In genomic region chr16:57130752-57131400, GRCm38 (mm10) we compare ENCODE assay signal across 20 mouse cellular contexts. TPM values are rescaled to one million over a fixed set of nuclear protein-coding genes. Genes with fewer than 3 reads are reported as not detected.
A peak's percentile ranks its signal among the peaks of the same experiment; 100 is the strongest.
DNase-seq lines count a peak whose midpoint lies in the region; ATAC-seq and TF ChIP-seq lines count a peak whose summit lies in the region.
"Had no signal": no experiment of that assay in that cellular context is flagged by ENCODE, and none has a peak within 500 bp of the region (broad histone marks: within the 10 kb centered on the region; RNA-seq: fewer than 3 reads in every experiment).

No protein-coding gene starts in this region.

- peak; percentile 76 for ATAC-seq in intestine, embryonic 15.5 days
- no peak for ATAC-seq in kidney, embryonic 16.5 days (ENCODE audit: low FRiP score, low TSS enrichment)
- ATAC-seq: forebrain, embryonic 16.5 days had no signal

- peaks cover 4% of the 10 kb centered on the region; the same call in 1 of the 2 replicates for H3K4me1 ChIP-seq in kidney, adult 2 months (ENCODE audit: control insufficient read depth, insufficient read depth, low read length)
- peaks cover 16 to 61% of the 10 kb centered on the region in 2 experiments; a peak in 3 of 4 replicates for H3K4me1 ChIP-seq in CH12.LX (ENCODE audit: control insufficient read depth in 1 of 2, insufficient read depth in 2 of 2)
- H3K4me1 ChIP-seq in intestine, embryonic 15.5 days (replicated peaks): peaks cover 4% of the 10 kb centered on the region; the same call in 1 of the 2 replicates
- H3K4me1 ChIP-seq in kidney, embryonic 16.5 days (ENCODE audit: insufficient read depth, low read length): peaks cover 11% of the 10 kb centered on the region
- H3K4me1 ChIP-seq: lung, embryonic 15.5 days had no signal

- dilution Hi-C loops in CH12.LX (cut with MboI; ENCODE audit: extremely low pct_ligation_motif_present, extremely low pct_unique_long_range_greater_than_20kb, low sequenced_read_pairs): no loop called here

- no peak for DNase-seq in kidney, adult 2 months
- DNase-seq in kidney, postnatal 36 days: no peak
- DNase-seq in CH12.LX (ENCODE audit: extremely low read depth): peak; percentile 67
- peak; percentile 44 for DNase-seq in splenic B cell, adult 2 months (ENCODE audit: low read depth, low spot score)
- DNase-seq in ovary, postnatal 10 days (ENCODE audit: low spot score): no peak
- no peak for DNase-seq in embryo, embryonic 10.5 days (ENCODE audit: low spot score)
- DNase-seq: adrenal gland, adult 8-10 months; cerebellum, adult 9-10 months; gastrocnemius, adult 2 months; heart, adult 2 months; kidney, adult 8-10 months; right cerebral cortex, adult 18-20 months had no signal

- peak overlapping the region; percentile 68 for H3K9ac ChIP-seq in CH12.LX (ENCODE audit: insufficient read depth, low read depth)
- no peak overlapping the region for H3K9ac ChIP-seq in intestine, embryonic 15.5 days
- no peak overlapping the region for H3K9ac ChIP-seq in kidney, embryonic 16.5 days (replicated peaks; ENCODE audit: low read length)
- H3K9ac ChIP-seq: hindbrain, embryonic 13.5 days; limb, embryonic 15.5 days; lung, embryonic 15.5 days had no signal

- no peaks in the 10 kb centered on the region; the same call in none of the 2 replicates for H3K36me3 ChIP-seq in kidney, adult 2 months (ENCODE audit: control insufficient read depth, insufficient read depth, low read length)
- peaks cover 17 to 73% of the 10 kb centered on the region in 2 experiments for H3K36me3 ChIP-seq in CH12.LX (replicated peaks in 1 of 2; ENCODE audit: control insufficient read depth in 1 of 2, insufficient read depth in 1 of 2, low read length in 1 of 2)
- H3K36me3 ChIP-seq in intestine, embryonic 15.5 days: peaks cover 5% of the 10 kb centered on the region; the same call in 1 of the 2 replicates
- H3K36me3 ChIP-seq in splenic B cell, adult 2 months (ENCODE audit: control insufficient read depth, insufficient read depth, low read length, poor library complexity, severe bottlenecking): 0 out of 2 replicates have a peak, but pooled peaks cover 2% of the 10 kb centered on the region
- H3K36me3 ChIP-seq in kidney, embryonic 16.5 days (ENCODE audit: insufficient read depth, low read length): peaks cover 10% of the 10 kb centered on the region

- H3K79me2 ChIP-seq in CH12.LX (replicated peaks; ENCODE audit: control insufficient read depth, extremely low read depth, insufficient read depth, poor library complexity, severe bottlenecking): peaks cover 83% of the 10 kb centered on the region

- no peaks in the 10 kb centered on the region for H3K27me3 ChIP-seq in kidney, adult 2 months (replicated peaks; ENCODE audit: control insufficient read depth, insufficient read depth, low read length)
- no peaks in the 10 kb centered on the region for H3K27me3 ChIP-seq in CH12.LX (replicated peaks)
- H3K27me3 ChIP-seq in intestine, embryonic 15.5 days (replicated peaks): no peaks in the 10 kb centered on the region
- no peaks in the 10 kb centered on the region for H3K27me3 ChIP-seq in splenic B cell, adult 2 months (ENCODE audit: control insufficient read depth, insufficient read depth, low read length, poor library complexity, severe bottlenecking)
- H3K27me3 ChIP-seq in kidney, embryonic 16.5 days (ENCODE audit: insufficient read depth, low read length): no peaks in the 10 kb centered on the region
- H3K27me3 ChIP-seq: hindbrain, embryonic 13.5 days; limb, embryonic 15.5 days; lung, embryonic 15.5 days had no signal

- in situ Hi-C loops in CH12.LX (cut with MboI; ENCODE audit: low pct_ligation_motif_present, low pct_unique_long_range_greater_than_20kb, low sequenced_read_pairs): no loop called here

- 43% methylated on average over 3 of the region's 3 CpGs for WGBS in kidney, adult 2 months
- 72% methylated on average over 3 of the region's 3 CpGs for WGBS in intestine, embryonic 15.5 days
- WGBS in kidney, embryonic 16.5 days: 73% methylated on average over 3 of the region's 3 CpGs

- TF ChIP-seq CTCF in kidney, adult 2 months (conservative IDR thresholded peaks at IDR 0.05; ENCODE audit: insufficient read depth, insufficient read length, low read depth, low read length): no peak
- TF ChIP-seq CTCF in CH12.LX (conservative IDR thresholded peaks at IDR 0.05 in 1 of 2, IDR thresholded peaks at IDR 0.05 in 1 of 2; ENCODE audit: low read depth in 2 of 2, low read length in 2 of 2): no peak

- no peaks in the 10 kb centered on the region for H3K9me3 ChIP-seq in CH12.LX (replicated peaks; ENCODE audit: low read length)
- H3K9me3 ChIP-seq in intestine, embryonic 15.5 days: no peaks in the 10 kb centered on the region
- no peaks in the 10 kb centered on the region for H3K9me3 ChIP-seq in kidney, embryonic 16.5 days (ENCODE audit: low read length)
- H3K9me3 ChIP-seq: G1E; hindbrain, embryonic 13.5 days; limb, embryonic 15.5 days; lung, embryonic 15.5 days had no signal

- H3K27ac ChIP-seq in kidney, adult 2 months (ENCODE audit: insufficient read depth, low read depth, low read length): 0 out of 2 replicates have a peak overlapping the region, but pooled peaks have one; percentile 16
- peak overlapping the region; percentile 74 for H3K27ac ChIP-seq in CH12.LX (ENCODE audit: insufficient read depth, low read depth)
- no peak overlapping the region for H3K27ac ChIP-seq in intestine, embryonic 15.5 days
- H3K27ac ChIP-seq in kidney, embryonic 16.5 days (ENCODE audit: low read length): no peak overlapping the region
- H3K27ac ChIP-seq: gastrocnemius, adult 2 months; heart, adult 2 months; hindbrain, embryonic 13.5 days; limb, embryonic 15.5 days; lung, embryonic 15.5 days had no signal

- H3K4me2 ChIP-seq in CH12.LX (ENCODE audit: insufficient read depth, low read depth, poor library complexity, severe bottlenecking): peak overlapping the region; percentile 100
- no peak overlapping the region for H3K4me2 ChIP-seq in intestine, embryonic 15.5 days (replicated peaks)
- no peak overlapping the region for H3K4me2 ChIP-seq in kidney, embryonic 16.5 days (replicated peaks; ENCODE audit: low read depth, low read length)
- H3K4me2 ChIP-seq: hindbrain, embryonic 13.5 days; limb, embryonic 15.5 days; lung, embryonic 15.5 days had no signal

- TF ChIP-seq EP300 in CH12.LX (IDR thresholded peaks at IDR 0.05; ENCODE audit: low read length): peak; percentile 71

- no peak overlapping the region for H3K4me3 ChIP-seq in kidney, adult 2 months (ENCODE audit: insufficient read depth, low read depth, low read length)
- H3K4me3 ChIP-seq in CH12.LX (replicated peaks in 1 of 3; ENCODE audit: low read depth in 2 of 3, low read length in 2 of 3, poor library complexity in 1 of 3): peak overlapping the region in 2 of 3 experiments; percentile 20 to 27
- no peak overlapping the region for H3K4me3 ChIP-seq in intestine, embryonic 15.5 days (replicated peaks)
- no peak overlapping the region for H3K4me3 ChIP-seq in kidney, embryonic 16.5 days (ENCODE audit: low read length)
- H3K4me3 ChIP-seq: gastrocnemius, adult 2 months; heart, adult 2 months; hindbrain, embryonic 13.5 days; limb, embryonic 15.5 days; lung, embryonic 15.5 days had no signal

- no peak for TF ChIP-seq POLR2A in kidney, adult 2 months (IDR thresholded peaks at IDR 0.05; ENCODE audit: low read depth, low read length)
- 0 out of 2 replicates have a peak, but pooled peaks have one; percentile 25 for TF ChIP-seq POLR2A in CH12.LX (IDR thresholded peaks at IDR 0.05; ENCODE audit: low read depth, low read length)

- TF ChIP-seq RAD21 in CH12.LX (IDR thresholded peaks at IDR 0.05; ENCODE audit: low read depth, low read length): no peak

TF ChIP-seq in CH12.LX, 34 proteins besides CTCF, POLR2A, EP300 and RAD21 (continues in another document):
- TF ChIP-seq PAX5 (IDR thresholded peaks at IDR 0.05; ENCODE audit: low read length): no peak
- TF ChIP-seq SIN3A (IDR thresholded peaks at IDR 0.05; ENCODE audit: low read length): peak; percentile 82; the same call in 1 of the 2 replicates
- TF ChIP-seq ZC3H11A (IDR thresholded peaks at IDR 0.05; ENCODE audit: low read depth, low read length): no peak
- peak; percentile 63; the same call in 1 of the 2 replicates for TF ChIP-seq ETS1 (conservative IDR thresholded peaks at IDR 0.05; ENCODE audit: low read depth, low read length)
- 0 out of 2 replicates have a peak, but pooled peaks have one; percentile 7 for TF ChIP-seq ZMIZ1 (IDR thresholded peaks at IDR 0.05; ENCODE audit: low read depth, low read length)
- peak; percentile 50 for TF ChIP-seq BHLHE40 (IDR thresholded peaks at IDR 0.05; ENCODE audit: low read depth, low read length)
- no peak for TF ChIP-seq SMC3 (IDR thresholded peaks at IDR 0.05; ENCODE audit: low read depth, low read length)
- no peak for TF ChIP-seq TBP (conservative IDR thresholded peaks at IDR 0.05; ENCODE audit: low read depth, low read length)
- no peak for TF ChIP-seq JUND (conservative IDR thresholded peaks at IDR 0.05; ENCODE audit: low read depth, low read length)
- TF ChIP-seq IRF4 (IDR thresholded peaks at IDR 0.05; ENCODE audit: low read depth, low read length): peak; percentile 85
- TF ChIP-seq NRF1 (IDR thresholded peaks at IDR 0.05; ENCODE audit: low read depth, low read length): no peak
- no peak for TF ChIP-seq MAZ (IDR thresholded peaks at IDR 0.05; ENCODE audit: low read depth, low read length)
- no peak for TF ChIP-seq MYC (IDR thresholded peaks at IDR 0.05; ENCODE audit: low read depth, low read length)

RNA-seq across cellular contexts. Expression of gene Tomm70a, which starts 9.4 kb away (rescaled TPM):
- polyA plus RNA-seq in kidney, adult 2 months (2012; rRNA removed): 10.6 and 12.5 TPM in 2 replicates
- total RNA-seq in CH12.LX (2012; rRNA removed) (112 and 127 TPM in 2 replicates), CH12.LX (2014; rRNA removed) (194 and 216 TPM in 2 replicates)
- polyA plus RNA-seq in CH12.LX (2012; ENCODE audit: insufficient read length, low read depth): 129 TPM in 2 replicates
- polyA plus RNA-seq in intestine, embryonic 15.5 days (2015; fragmentation: Nextera tagmentation; extraction: Ambion mirVana): 50.1 and 55.8 TPM in 2 replicates
- polyA plus RNA-seq in kidney, embryonic 16.5 days (2015; fragmentation: Nextera tagmentation; extraction: Ambion mirVana): 39.2 and 44.4 TPM in 2 replicates

RNA-seq across cellular contexts. Expression of gene Nit2, which starts 36.3 kb away (rescaled TPM):
- 75.3 and 83.7 TPM in 2 replicates for polyA plus RNA-seq in kidney, adult 2 months (2012; rRNA removed)
- total RNA-seq in CH12.LX (2012; rRNA removed) (59.4 and 60.1 TPM in 2 replicates), CH12.LX (2014; rRNA removed) (90.9 and 93.3 TPM in 2 replicates)
- 71.8 and 84.4 TPM in 2 replicates for polyA plus RNA-seq in CH12.LX (2012; ENCODE audit: insufficient read length, low read depth)
- polyA plus RNA-seq in intestine, embryonic 15.5 days (2015; fragmentation: Nextera tagmentation; extraction: Ambion mirVana): 74.7 and 81.2 TPM in 2 replicates
- polyA plus RNA-seq in kidney, embryonic 16.5 days (2015; fragmentation: Nextera tagmentation; extraction: Ambion mirVana): 110 and 115 TPM in 2 replicates

RNA-seq across cellular contexts. Expression of gene Tmem45a2, which starts 59.7 kb away (rescaled TPM):
- polyA plus RNA-seq in kidney, adult 2 months (2012; rRNA removed): not detected in 2 replicates
- total RNA-seq in CH12.LX (2012; rRNA removed) (not detected in 2 replicates), CH12.LX (2014; rRNA removed) (not detected in 2 replicates)
- polyA plus RNA-seq in CH12.LX (2012; ENCODE audit: insufficient read length, low read depth): not detected in 2 replicates
- polyA plus RNA-seq in intestine, embryonic 15.5 days (2015; fragmentation: Nextera tagmentation; extraction: Ambion mirVana): 0.11 TPM in 1 of 2 replicates, not detected in the other
- polyA plus RNA-seq in kidney, embryonic 16.5 days (2015; fragmentation: Nextera tagmentation; extraction: Ambion mirVana): 0.09 and 0.13 TPM in 2 replicates
- total RNA-seq: adrenal gland, adult 8-10 months; gastrocnemius, adult 2 months; heart, adult 2 months; layer of hippocampus, adult 18-20 months had no signal
- polyA plus RNA-seq: forebrain, embryonic 16.5 days; G1E; heart, adult 2 months; limb, embryonic 15.5 days; lung, embryonic 15.5 days had no signal

Comparison
In these comparisons a context has a peak if more than half of its experiments do, and no peak if none do; other contexts are left out.
1. H3K27ac ChIP-seq: peak in kidney, adult 2 months (single experiment) and CH12.LX (single experiment); none in intestine, embryonic 15.5 days (single experiment) and kidney, embryonic 16.5 days (single experiment).
2. DNase-seq: peak in CH12.LX (single experiment) and splenic B cell, adult 2 months (single experiment); none in kidney, adult 2 months (single experiment), kidney, postnatal 36 days (0 of 2), ovary, postnatal 10 days (single experiment) and embryo, embryonic 10.5 days (single experiment).
3. H3K4me3 ChIP-seq: peak in CH12.LX (2 of 3); none in kidney, adult 2 months (single experiment), intestine, embryonic 15.5 days (single experiment) and kidney, embryonic 16.5 days (single experiment).